Mouse (Mus musculus): ENCODE data around the gene Ikbke. TPM values are rescaled to one million over a fixed set of nuclear protein-coding genes. Genes with fewer than 3 reads are reported as not detected.

Gene Ikbke
- polyA plus RNA-seq, 1 experiment from 2014 or later: 0.75 TPM

- no peak overlapping the region for H3K4me3 ChIP-seq
- H3K4me1 ChIP-seq: no peaks in the 10 kb centered on the region; the same call in 1 of the 2 replicates
- 82% methylated on average over 8 of the region's 8 CpGs for WGBS
- no peaks in the 10 kb centered on the region for H3K9me3 ChIP-seq
- H3K9ac ChIP-seq: no peak overlapping the region
- ATAC-seq (ENCODE audit: low FRiP score, low read depth): no peak
- no peaks in the 10 kb centered on the region for H3K36me3 ChIP-seq
- no peak overlapping the region for H3K27ac ChIP-seq
- H3K4me2 ChIP-seq (replicated peaks): no peak overlapping the region
- H3K27me3 ChIP-seq (replicated peaks): no peaks in the 10 kb centered on the region
Measured at GRCm38 (mm10) chr1:131204461-131204860, 74.9 kb downstream of the Ikbke start.

Other genes with a start within 250 kb of the Ikbke start
- 44.2 and 46.8 TPM in 2 replicates for gene Mapkapk2, start 181.8 kb downstream of the Ikbke start, polyA plus RNA-seq (2016; fragmentation: Nextera tagmentation; extraction: Ambion mirVana)
- gene Dyrk3, start 141.3 kb downstream of the Ikbke start, polyA plus RNA-seq (2016; fragmentation: Nextera tagmentation; extraction: Ambion mirVana): 12.4 and 14.8 TPM in 2 replicates
- gene Eif2d, start 126.4 kb downstream of the Ikbke start, polyA plus RNA-seq (2016; fragmentation: Nextera tagmentation; extraction: Ambion mirVana): 50.7 and 54.1 TPM in 2 replicates
- 1.8 and 2.7 TPM in 2 replicates for gene Rassf5, start 34.3 kb downstream of the Ikbke start, polyA plus RNA-seq (2016; fragmentation: Nextera tagmentation; extraction: Ambion mirVana)
- gene Srgap2, start 247.7 kb upstream of the Ikbke start, polyA plus RNA-seq (2016; fragmentation: Nextera tagmentation; extraction: Ambion mirVana): 13.5 and 14.2 TPM in 2 replicates
- gene Fam72a, start 248.3 kb upstream of the Ikbke start, polyA plus RNA-seq (2016; fragmentation: Nextera tagmentation; extraction: Ambion mirVana): 2.4 and 3.4 TPM in 2 replicates

Data from neural tube, embryonic 12.5 days (tissue).